Mouse (Mus musculus): Measurements from ENCODE around the gene Unc5a. TPM values are rescaled to one million over a fixed set of nuclear protein-coding genes. Genes with fewer than 3 reads are reported as not detected.

Unc5a gene
- polyA plus RNA-seq (2014; fragmentation: Nextera tagmentation; extraction: Ambion mirVana): 2.9 and 3.7 TPM in 2 replicates

DNA sequence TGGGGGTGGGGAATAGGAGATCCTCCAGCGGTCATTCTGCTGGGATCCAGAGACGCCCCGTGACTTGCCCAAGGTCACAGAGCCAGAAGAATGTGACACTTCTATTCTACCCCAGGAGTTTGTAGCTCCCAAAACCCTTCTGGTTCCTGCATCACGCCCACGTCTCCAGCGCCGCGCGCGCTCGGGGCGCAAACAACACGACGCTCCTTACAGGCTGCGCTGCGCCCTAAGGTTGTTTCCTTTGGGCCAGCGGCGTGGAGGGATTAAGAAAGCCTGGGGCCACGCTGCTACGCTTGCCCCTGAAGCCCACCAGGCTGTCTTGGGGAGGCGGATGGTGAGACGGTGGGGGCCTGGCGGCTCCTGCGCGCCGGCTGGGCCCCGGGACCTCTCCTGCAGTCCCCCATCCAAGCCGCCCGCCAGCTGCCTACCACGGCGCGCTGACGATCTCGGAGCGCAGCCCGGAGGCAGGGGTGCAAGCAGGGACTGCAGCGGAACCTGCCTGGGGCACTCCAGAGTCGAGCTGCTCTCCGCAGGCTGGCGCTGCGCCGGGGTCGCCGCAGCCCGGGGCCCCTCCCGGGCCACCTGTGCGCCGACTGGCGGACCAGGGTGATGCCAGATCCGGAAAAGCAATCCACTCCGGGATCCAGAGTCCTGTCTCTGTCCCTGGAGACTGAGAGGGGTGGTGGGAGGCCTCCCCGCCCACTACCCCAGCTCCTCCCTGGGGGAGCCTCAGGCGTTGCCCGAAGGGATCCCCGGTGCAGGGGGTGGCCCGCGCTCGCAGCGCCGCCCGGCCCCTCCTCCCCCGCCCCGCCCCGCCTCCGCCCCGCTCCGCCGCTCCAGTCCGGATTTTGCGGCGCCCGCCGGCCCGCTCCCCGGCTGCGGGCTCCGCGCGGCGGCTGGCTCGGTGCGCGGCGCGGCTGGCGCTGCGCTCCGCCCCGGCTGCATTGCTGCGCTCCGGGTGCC, at the start of gene Unc5a:
TSS of gene Unc5a (plus strand) at position 881 of the 963 bp plus-strand sequence.
- 1% methylated on average over 85 of the region's 91 CpGs for WGBS
- Histone ChIP-seq H3K27ac (ENCODE audit: low read length) (peak within 1 kb of the TSS; percentile 44; the same call in 1 of the 2 replicates), H3K4me3 (ENCODE audit: low read depth, low read length) (peak within 1 kb of the TSS; percentile 70), H3K9ac (replicated peaks; ENCODE audit: low read depth, low read length) (peak within 1 kb of the TSS; percentile 36), H3K4me1 (ENCODE audit: control insufficient read depth, insufficient read depth, low read length) (peaks cover 6% of the 10 kb centered on the region; the same call in 1 of the 2 replicates), H3K27me3 (ENCODE audit: control insufficient read depth, insufficient read depth, low read length) (peaks cover 53% of the 10 kb centered on the region), H3K9me3 (ENCODE audit: control insufficient read depth, low read depth, low read length) (no peaks in the 10 kb centered on the region), H3K4me2 (replicated peaks; ENCODE audit: low read depth, low read length) (peak within 1 kb of the TSS; percentile 99), H3K36me3 (ENCODE audit: control insufficient read depth, insufficient read depth, low read length) (no peaks in the 10 kb centered on the region)
- ATAC-seq (ENCODE audit: insufficient number of reproducible peaks, insufficient read depth, low FRiP score, low read depth): peak; percentile 69; the same call in 1 of the 2 replicates

DNA sequence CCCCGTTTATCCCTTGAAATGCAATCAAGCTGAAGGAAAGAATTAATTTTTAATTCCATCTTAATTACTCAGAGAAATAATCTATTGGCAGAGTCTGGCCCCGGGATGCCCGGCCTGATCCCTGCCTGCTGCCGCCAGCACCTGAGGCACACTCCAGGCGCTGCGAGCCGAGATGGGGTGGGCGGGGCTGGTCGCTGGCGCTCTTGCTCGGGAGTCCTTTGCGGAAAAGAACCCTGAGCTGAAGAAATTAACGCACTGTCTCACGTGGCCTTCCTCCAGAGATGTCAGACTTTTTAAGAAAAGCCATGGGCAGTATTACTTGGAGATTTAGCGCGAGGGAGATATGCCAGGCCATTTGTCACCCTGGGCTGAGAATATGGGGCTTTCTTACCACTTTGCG, 37.2 kb upstream of the Unc5a start:
- Histone ChIP-seq H3K4me3 (ENCODE audit: low read depth, low read length) (no peak overlapping the region), H3K36me3 (ENCODE audit: control insufficient read depth, insufficient read depth, low read length) (no peaks in the 10 kb centered on the region), H3K4me1 (ENCODE audit: control insufficient read depth, insufficient read depth, low read length) (no peaks in the 10 kb centered on the region), H3K9ac (replicated peaks; ENCODE audit: low read depth, low read length) (no peak overlapping the region), H3K27ac (ENCODE audit: low read length) (no peak overlapping the region), H3K27me3 (ENCODE audit: control insufficient read depth, insufficient read depth, low read length) (peaks cover 11% of the 10 kb centered on the region), H3K4me2 (replicated peaks; ENCODE audit: low read depth, low read length) (no peak overlapping the region), H3K9me3 (ENCODE audit: control insufficient read depth, low read depth, low read length) (no peaks in the 10 kb centered on the region)
- WGBS: 4% methylated on average over 17 of the region's 17 CpGs
- ATAC-seq (ENCODE audit: insufficient number of reproducible peaks, insufficient read depth, low FRiP score, low read depth): no peak

DNA sequence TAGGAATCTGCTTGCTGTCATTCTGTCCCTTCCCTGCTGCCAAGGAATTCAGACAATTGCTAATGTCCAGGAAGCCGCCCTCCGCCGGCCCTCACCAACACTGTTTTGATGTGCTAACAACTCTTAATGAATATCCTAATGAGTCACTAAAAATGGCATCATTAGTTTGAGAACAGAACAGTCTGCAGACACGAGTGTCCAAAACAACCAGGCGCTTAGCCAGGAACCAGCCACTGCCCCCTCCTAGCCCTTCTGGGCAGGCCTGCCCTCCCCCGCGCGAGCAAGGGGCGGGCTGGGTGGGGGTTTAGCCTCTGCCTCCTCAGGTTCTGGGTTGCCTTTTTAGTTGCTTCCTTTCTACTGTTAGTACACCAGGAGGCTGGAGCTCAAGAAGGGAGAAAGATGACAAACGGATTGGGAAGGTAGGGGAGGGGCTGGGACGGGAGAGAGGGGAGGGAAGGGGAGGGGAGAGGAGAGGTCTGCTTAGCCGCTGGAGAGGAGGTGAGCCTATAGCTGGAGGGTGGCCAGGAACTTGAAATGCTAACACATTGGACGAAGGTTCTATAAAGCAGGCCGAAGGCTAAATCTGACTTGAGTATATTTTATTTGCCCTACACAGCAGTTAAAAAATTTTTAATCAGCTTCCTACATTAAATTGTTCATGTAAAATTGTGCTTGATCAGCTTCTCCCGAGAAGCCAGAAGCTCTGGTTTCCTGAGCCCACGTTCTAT, 36.2 kb upstream of the Unc5a start:
- Histone ChIP-seq H3K36me3 (ENCODE audit: control insufficient read depth, insufficient read depth, low read length) (no peaks in the 10 kb centered on the region), H3K9me3 (ENCODE audit: control insufficient read depth, low read depth, low read length) (no peaks in the 10 kb centered on the region), H3K4me1 (ENCODE audit: control insufficient read depth, insufficient read depth, low read length) (no peaks in the 10 kb centered on the region), H3K4me3 (ENCODE audit: low read depth, low read length) (no peak overlapping the region), H3K9ac (replicated peaks; ENCODE audit: low read depth, low read length) (no peak overlapping the region), H3K4me2 (replicated peaks; ENCODE audit: low read depth, low read length) (no peak overlapping the region), H3K27me3 (ENCODE audit: control insufficient read depth, insufficient read depth, low read length) (peaks cover 11% of the 10 kb centered on the region), H3K27ac (ENCODE audit: low read length) (no peak overlapping the region)
- 13% methylated on average over 16 of the region's 16 CpGs for WGBS
- no peak for ATAC-seq (ENCODE audit: insufficient number of reproducible peaks, insufficient read depth, low FRiP score, low read depth)

DNA sequence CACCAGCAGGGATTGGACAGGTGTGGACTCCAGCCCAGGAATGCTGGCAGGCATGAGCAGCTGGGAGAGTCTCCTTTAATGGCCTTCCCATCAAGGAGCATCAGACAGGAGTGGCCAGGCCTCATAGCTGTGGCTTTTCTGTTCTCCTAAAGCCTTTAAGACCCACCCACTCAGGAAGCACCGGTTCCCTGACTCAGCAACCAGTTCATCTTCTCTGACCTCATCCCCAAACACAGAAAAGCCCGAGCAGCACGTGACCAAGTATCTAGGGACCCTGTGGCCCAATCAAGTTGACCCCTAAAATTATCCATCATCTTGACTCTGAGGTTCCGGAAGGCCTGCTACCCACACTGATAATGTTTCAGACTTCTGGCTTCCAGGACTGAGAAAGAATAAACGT, 32.6 kb upstream of the Unc5a start:
- no peak overlapping the region for H3K4me3 ChIP-seq (ENCODE audit: low read depth, low read length)
- no peak for ATAC-seq (ENCODE audit: insufficient number of reproducible peaks, insufficient read depth, low FRiP score, low read depth)
- H3K4me2 ChIP-seq (replicated peaks; ENCODE audit: low read depth, low read length): no peak overlapping the region
- H3K9me3 ChIP-seq (ENCODE audit: control insufficient read depth, low read depth, low read length): no peaks in the 10 kb centered on the region
- peaks cover 10% of the 10 kb centered on the region for H3K27me3 ChIP-seq (ENCODE audit: control insufficient read depth, insufficient read depth, low read length)
- no peak overlapping the region for H3K27ac ChIP-seq (ENCODE audit: low read length)
- no peak overlapping the region for H3K9ac ChIP-seq (replicated peaks; ENCODE audit: low read depth, low read length)
- no peaks in the 10 kb centered on the region for H3K36me3 ChIP-seq (ENCODE audit: control insufficient read depth, insufficient read depth, low read length)
- H3K4me1 ChIP-seq (ENCODE audit: control insufficient read depth, insufficient read depth, low read length): no peaks in the 10 kb centered on the region
- 53% methylated on average over 5 of the region's 5 CpGs for WGBS

DNA sequence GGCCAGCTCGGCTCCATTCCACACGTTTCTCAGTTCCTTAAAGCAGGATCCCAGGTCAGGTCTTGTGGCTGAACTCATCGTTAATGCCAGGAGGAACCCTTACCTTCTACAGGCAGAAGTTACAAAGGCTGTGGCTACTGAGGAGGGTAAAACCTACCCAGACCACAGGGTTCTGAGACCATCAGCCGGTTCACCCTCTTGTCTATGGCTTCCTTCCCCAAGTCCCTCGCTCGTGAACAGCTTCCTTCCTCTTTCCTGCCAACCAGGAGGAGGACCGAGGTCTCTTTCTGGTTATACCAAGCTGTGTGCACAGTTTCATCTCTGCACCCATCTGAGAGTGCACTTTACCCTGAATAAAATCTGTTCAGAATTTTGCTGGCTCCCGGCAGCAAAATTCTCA, 30.3 kb upstream of the Unc5a start:
- H3K4me1 ChIP-seq (ENCODE audit: control insufficient read depth, insufficient read depth, low read length): no peaks in the 10 kb centered on the region
- H3K9me3 ChIP-seq (ENCODE audit: control insufficient read depth, low read depth, low read length): no peaks in the 10 kb centered on the region
- no peak for ATAC-seq (ENCODE audit: insufficient number of reproducible peaks, insufficient read depth, low FRiP score, low read depth)
- 67% methylated on average over 8 of the region's 8 CpGs for whole genome bisulfite sequencing
- H3K27me3 ChIP-seq (ENCODE audit: control insufficient read depth, insufficient read depth, low read length): no peaks in the 10 kb centered on the region
- no peak overlapping the region for H3K4me3 ChIP-seq (ENCODE audit: low read depth, low read length)
- no peaks in the 10 kb centered on the region for H3K36me3 ChIP-seq (ENCODE audit: control insufficient read depth, insufficient read depth, low read length)
- no peak overlapping the region for H3K27ac ChIP-seq (ENCODE audit: low read length)
- no peak overlapping the region for H3K9ac ChIP-seq (replicated peaks; ENCODE audit: low read depth, low read length)
- H3K4me2 ChIP-seq (replicated peaks; ENCODE audit: low read depth, low read length): no peak overlapping the region

- H3K9me3 ChIP-seq (ENCODE audit: control insufficient read depth, low read depth, low read length): no peaks in the 10 kb centered on the region
- no peak overlapping the region for H3K4me3 ChIP-seq (ENCODE audit: low read depth, low read length)
- H3K36me3 ChIP-seq (ENCODE audit: control insufficient read depth, insufficient read depth, low read length): no peaks in the 10 kb centered on the region
- 40% methylated on average over 5 of the region's 5 CpGs for WGBS
- ATAC-seq (ENCODE audit: insufficient number of reproducible peaks, insufficient read depth, low FRiP score, low read depth): no peak
- H3K4me2 ChIP-seq (replicated peaks; ENCODE audit: low read depth, low read length): no peak overlapping the region
- no peak overlapping the region for H3K9ac ChIP-seq (replicated peaks; ENCODE audit: low read depth, low read length)
- H3K27me3 ChIP-seq (ENCODE audit: control insufficient read depth, insufficient read depth, low read length): no peaks in the 10 kb centered on the region
- no peaks in the 10 kb centered on the region for H3K4me1 ChIP-seq (ENCODE audit: control insufficient read depth, insufficient read depth, low read length)
- H3K27ac ChIP-seq (ENCODE audit: low read length): no peak overlapping the region
These were observed 29.5 kb upstream of the Unc5a start for GRCm38 (mm10) chr13:54919666-54920065.

DNA sequence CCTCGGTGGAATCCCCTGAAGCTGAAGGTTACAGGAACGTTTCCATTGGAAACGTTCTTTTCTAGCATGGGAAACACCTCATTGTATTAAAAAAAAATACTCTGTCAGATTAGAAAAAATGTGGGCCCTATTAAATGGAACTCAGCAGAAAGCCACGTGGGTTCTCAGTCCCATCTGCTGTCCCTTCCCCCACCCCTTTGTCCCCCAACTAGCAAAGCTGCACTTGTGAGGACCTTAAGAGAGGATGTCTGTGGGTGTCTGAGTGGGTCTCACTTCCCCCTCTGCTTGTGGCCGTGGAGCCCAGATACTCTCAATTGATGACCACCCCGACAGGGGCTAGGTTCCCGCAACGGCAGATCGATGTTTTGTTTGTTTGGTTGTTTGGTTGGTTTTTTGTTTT, 27.5 kb upstream of the Unc5a start:
- Histone ChIP-seq H3K4me3 (ENCODE audit: low read depth, low read length) (no peak overlapping the region), H3K27ac (ENCODE audit: low read length) (no peak overlapping the region), H3K27me3 (ENCODE audit: control insufficient read depth, insufficient read depth, low read length) (no peaks in the 10 kb centered on the region), H3K4me1 (ENCODE audit: control insufficient read depth, insufficient read depth, low read length) (no peaks in the 10 kb centered on the region), H3K4me2 (replicated peaks; ENCODE audit: low read depth, low read length) (no peak overlapping the region), H3K9me3 (ENCODE audit: control insufficient read depth, low read depth, low read length) (no peaks in the 10 kb centered on the region), H3K9ac (replicated peaks; ENCODE audit: low read depth, low read length) (no peak overlapping the region), H3K36me3 (ENCODE audit: control insufficient read depth, insufficient read depth, low read length) (no peaks in the 10 kb centered on the region)
- WGBS: 80% methylated on average over 9 of the region's 9 CpGs
- no peak for ATAC-seq (ENCODE audit: insufficient number of reproducible peaks, insufficient read depth, low FRiP score, low read depth)

- WGBS: 77% methylated on average over 2 of the region's 2 CpGs
- H3K4me1 ChIP-seq (ENCODE audit: control insufficient read depth, insufficient read depth, low read length): no peaks in the 10 kb centered on the region
These were observed 25.5 kb upstream of the Unc5a start for GRCm38 (mm10) chr13:54923705-54924104.

More at GRCm38 (mm10) chr13:54923705-54924104, 25.5 kb upstream of the Unc5a start:
- H3K36me3 ChIP-seq (ENCODE audit: control insufficient read depth, insufficient read depth, low read length): no peaks in the 10 kb centered on the region
- ATAC-seq (ENCODE audit: insufficient number of reproducible peaks, insufficient read depth, low FRiP score, low read depth): no peak
- no peak overlapping the region for H3K27ac ChIP-seq (ENCODE audit: low read length)
- H3K27me3 ChIP-seq (ENCODE audit: control insufficient read depth, insufficient read depth, low read length): no peaks in the 10 kb centered on the region
- no peak overlapping the region for H3K4me3 ChIP-seq (ENCODE audit: low read depth, low read length)
- H3K4me2 ChIP-seq (replicated peaks; ENCODE audit: low read depth, low read length): no peak overlapping the region
- H3K9ac ChIP-seq (replicated peaks; ENCODE audit: low read depth, low read length): no peak overlapping the region
- no peaks in the 10 kb centered on the region for H3K9me3 ChIP-seq (ENCODE audit: control insufficient read depth, low read depth, low read length)
